Mouse (Mus musculus) heart, postnatal 0 days (tissue): ENCODE measurements around the gene Ucp1. TPM values are rescaled to one million over a fixed set of nuclear protein-coding genes. Genes with fewer than 3 reads are reported as not detected.

ENCODE experiments used
- ATAC-seq: fragments of 200-750 bp; cut with Nextera tagmentation; 2 replicates; pipeline ENCODE4 v1.8.0; 2017; ENCODE audit warnings: low read depth, moderate number of reproducible peaks, moderate library complexity; ENCODE audit not compliant: insufficient read depth
- DNase-seq: peaks from one replicate; pipeline ENCODE4 v3.0.0-alpha.2; 2016; ENCODE audit warnings: low spot score
- H3K27ac ChIP-seq: fragments of 300-500 bp; sonication (generic); 2 replicates; pipeline ENCODE4 v1.5.1; 2014; ENCODE audit warnings: low read depth, mild to moderate bottlenecking
- H3K27me3 ChIP-seq: fragments of 300-500 bp; sonication (generic); 2 replicates; pipeline ENCODE4 v1.6.1; 2014; ENCODE audit warnings: low read length, mixed read lengths; ENCODE audit not compliant: control insufficient read depth, insufficient read depth
- H3K36me3 ChIP-seq: fragments of 300-500 bp; sonication (generic); replicated peaks from 2 replicates; pipeline ENCODE4 v1.6.1; 2014; ENCODE audit warnings: low read length, mixed read lengths; ENCODE audit not compliant: control insufficient read depth, insufficient read depth
- H3K4me1 ChIP-seq: fragments of 300-500 bp; sonication (generic); 2 replicates; pipeline ENCODE4 v1.6.1; 2014; ENCODE audit warnings: antibody characterized with exemption; ENCODE audit not compliant: control insufficient read depth, insufficient read depth
- H3K4me2 ChIP-seq: fragments of 300-500 bp; sonication (generic); 2 replicates; pipeline ENCODE4 v1.6.1; 2014; ENCODE audit warnings: low read depth, mild to moderate bottlenecking, low read length, moderate library complexity
- H3K4me3 ChIP-seq: fragments of 300-500 bp; sonication (generic); 2 replicates; pipeline ENCODE4 v1.5.1; 2014; ENCODE audit warnings: low read depth, low read length
- H3K9ac ChIP-seq: fragments of 300-500 bp; sonication (generic); replicated peaks from 2 replicates; pipeline ENCODE4 v1.6.1; 2014; ENCODE audit warnings: low read depth, low read length, mixed read lengths
- H3K9me3 ChIP-seq: fragments of 300-500 bp; sonication (generic); replicated peaks from 2 replicates; pipeline ENCODE4 v1.6.1; 2016; ENCODE audit warnings: low read length; ENCODE audit not compliant: control insufficient read depth
- CTCF ChIP-seq: IDR thresholded peaks from 2 replicates; pipeline ENCODE4 v1.5.1; 2016; ENCODE audit warnings: antibody characterized with exemption, control low read depth, low read depth
- EP300 ChIP-seq: IDR thresholded peaks from 2 replicates; pipeline ENCODE4 v1.6.1; 2016; ENCODE audit warnings: antibody characterized with exemption, low read depth
- WGBS: fragments of 180-500 bp; shearing (Covaris S2); extraction: QIAGEN DNeasy Blood & Tissue Kit; methylation state at CpG from one replicate; pipeline ENCODE4 v1.1.7; 2014; 5-methylcytosine and 5-hydroxymethylcytosine counted together
- polyA plus RNA-seq: library from polyadenylated mRNA; unstranded; fragments of >200 nt; fragmentation: Nextera tagmentation; extraction: Ambion mirVana; gene quantifications from 2 replicates; pipeline ENCODE4 v1.2.1, GENCODE M21; 2015
- total RNA-seq: library from RNA; depleted of rRNA; stranded (reverse); fragments of >200 nt; gene quantifications from 2 replicates; pipeline ENCODE4 v1.2.3, GENCODE M21; 2014; ENCODE audit warnings: low replicate concordance; rRNA removed

Ucp1 gene
- not detected in 2 replicates for total RNA-seq
- polyA plus RNA-seq = 0.63 TPM in 1 of 2 replicates, not detected in the other

- ATAC-seq (no peak), DNase-seq (no peak)
- TF ChIP-seq CTCF = no peak
- 2% methylated on average over 18 of the region's 20 CpGs for WGBS
- H3K27me3 ChIP-seq = peaks cover 16% of the 10 kb centered on the region
- no peaks in the 10 kb centered on the region for H3K9me3 ChIP-seq
- H3K4me3 ChIP-seq = peak within 1 kb of the TSS; percentile 26
- no peaks in the 10 kb centered on the region for H3K36me3 ChIP-seq
- H3K4me1 ChIP-seq = peaks cover 6% of the 10 kb centered on the region; the same call in 1 of the 2 replicates
- H3K27ac ChIP-seq = no peak within 1 kb of the TSS
- H3K4me2 ChIP-seq = peak within 1 kb of the TSS; percentile 54
- no peak within 1 kb of the TSS for H3K9ac ChIP-seq
These were observed at the start of gene Ucp1 for GRCm38 (mm10) chr8:83290176-83290575. Gene Ucp1, plus strand, starts transcription at chr8:83290352.

- no peak overlapping the region for H3K27ac ChIP-seq
- no peaks in the 10 kb centered on the region for H3K27me3 ChIP-seq
- DNase-seq (no peak), ATAC-seq (no peak)
- H3K4me3 ChIP-seq = no peak overlapping the region
- no peaks in the 10 kb centered on the region for H3K4me1 ChIP-seq
- no peaks in the 10 kb centered on the region for H3K36me3 ChIP-seq
- H3K4me2 ChIP-seq = no peak overlapping the region
- TF ChIP-seq CTCF = no peak
- no peak for TF ChIP-seq EP300
- H3K9ac ChIP-seq = no peak overlapping the region
- WGBS = 82% methylated on average over 7 of the region's 7 CpGs
- no peaks in the 10 kb centered on the region for H3K9me3 ChIP-seq
These were observed 46.0 kb upstream of the Ucp1 start for GRCm38 (mm10) chr8:83244151-83244550.

- H3K9ac ChIP-seq = no peak overlapping the region
- TF ChIP-seq EP300 (no peak), CTCF (no peak)
- no peaks in the 10 kb centered on the region for H3K4me1 ChIP-seq
- DNase-seq (no peak), ATAC-seq (no peak)
- WGBS = 84% methylated on average over 6 of the region's 6 CpGs
- H3K36me3 ChIP-seq = no peaks in the 10 kb centered on the region
- no peak overlapping the region for H3K4me3 ChIP-seq
- no peaks in the 10 kb centered on the region for H3K27me3 ChIP-seq
- H3K27ac ChIP-seq = no peak overlapping the region
- H3K4me2 ChIP-seq = no peak overlapping the region
- no peaks in the 10 kb centered on the region for H3K9me3 ChIP-seq
These were observed 39.3 kb upstream of the Ucp1 start for GRCm38 (mm10) chr8:83250858-83251257.

- 78% methylated on average over 14 of the region's 14 CpGs for WGBS
These were observed 38.5 kb upstream of the Ucp1 start for GRCm38 (mm10) chr8:83251362-83252246.

GRCm38 (mm10) chr8:83252791-83253190 lies 37.4 kb upstream of the Ucp1 start:
- Histone ChIP-seq H3K4me2 (no peak overlapping the region), H3K9me3 (no peaks in the 10 kb centered on the region), H3K27me3 (no peaks in the 10 kb centered on the region), H3K36me3 (no peaks in the 10 kb centered on the region), H3K27ac (no peak overlapping the region), H3K9ac (no peak overlapping the region), H3K4me3 (no peak overlapping the region), H3K4me1 (no peaks in the 10 kb centered on the region)
- no peak for ATAC-seq
- TF ChIP-seq EP300 (no peak), CTCF (no peak)
- WGBS = 74% methylated on average over 5 of the region's 5 CpGs
- DNase-seq = no peak

More at GRCm38 (mm10) chr8:83251362-83252246, 38.5 kb upstream of the Ucp1 start:
- Histone ChIP-seq H3K9me3 (no peaks in the 10 kb centered on the region), H3K4me3 (no peak overlapping the region), H3K4me2 (no peak overlapping the region), H3K4me1 (no peaks in the 10 kb centered on the region), H3K9ac (no peak overlapping the region), H3K27ac (no peak overlapping the region), H3K36me3 (no peaks in the 10 kb centered on the region), H3K27me3 (no peaks in the 10 kb centered on the region)
- DNase-seq (no peak), ATAC-seq (no peak)
- TF ChIP-seq CTCF = no peak
- TF ChIP-seq EP300 = no peak

GRCm38 (mm10) chr8:83257631-83258030 lies 32.5 kb upstream of the Ucp1 start:
- TF ChIP-seq CTCF (no peak), EP300 (no peak)
- no peaks in the 10 kb centered on the region for H3K36me3 ChIP-seq
- no peaks in the 10 kb centered on the region for H3K4me1 ChIP-seq
- ATAC-seq = no peak
- H3K4me2 ChIP-seq = no peak overlapping the region
- no peak overlapping the region for H3K9ac ChIP-seq
- H3K27me3 ChIP-seq = no peaks in the 10 kb centered on the region
- H3K4me3 ChIP-seq = no peak overlapping the region
- H3K27ac ChIP-seq = no peak overlapping the region
- DNase-seq = no peak
- no peaks in the 10 kb centered on the region for H3K9me3 ChIP-seq
- WGBS = 88% methylated on average over 5 of the region's 5 CpGs
